Mouse (Mus musculus) cerebellum, adult 2 months (tissue): ENCODE results near the gene Pml. TPM values are rescaled to one million over a fixed set of nuclear protein-coding genes. Genes with fewer than 3 reads are reported as not detected.
A peak's percentile ranks its signal among the peaks of the same experiment; 100 is the strongest.
"Not testable (repeated sequence)": the region's sequence is repeated elsewhere in the genome, so short reads cannot be mapped to it uniquely, and the experiment has no call there.

Source experiments
- DNase-seq, 2 experiments: peaks; one replicate each; pipeline ENCODE4 v3.0.0; 2021
- H3K27ac ChIP-seq: fragments of 200-500 bp; 2 replicates; pipeline ENCODE4 v1.5.1; 2012; ENCODE audit warnings: low read length, control low read depth, inconsistent platforms; ENCODE audit not compliant: insufficient read depth
- H3K27me3 ChIP-seq: fragments of 200-500 bp; 2 replicates; pipeline ENCODE4 v1.6.1; 2012; ENCODE audit warnings: inconsistent platforms, mild to moderate bottlenecking, low read length, moderate library complexity; ENCODE audit not compliant: control insufficient read depth, insufficient read depth
- H3K4me1 ChIP-seq: fragments of 200-500 bp; 2 replicates; pipeline ENCODE4 v1.6.1; 2011; ENCODE audit warnings: low read length; ENCODE audit not compliant: control insufficient read depth, insufficient read depth
- H3K4me3 ChIP-seq: fragments of 200-500 bp; replicated peaks from 2 replicates; pipeline ENCODE3; 2011; ENCODE audit warnings: mild to moderate bottlenecking, low read depth, low read length, control low read depth; ENCODE audit not compliant: insufficient read depth
- CTCF ChIP-seq: fragments of 200-500 bp; IDR thresholded peaks from 2 replicates; pipeline ENCODE4 v1.5.1; 2011; ENCODE audit warnings: low read depth, mild to moderate bottlenecking, control low read depth, low read length, moderate library complexity, borderline replicate concordance; ENCODE audit not compliant: insufficient read depth
- POLR2A ChIP-seq: fragments of 200-500 bp; IDR thresholded peaks from 2 replicates; pipeline ENCODE4 v1.6.1; 2011; ENCODE audit warnings: low read length, control low read depth, borderline replicate concordance; ENCODE audit not compliant: insufficient read depth
- WGBS: fragments of 180-500 bp; shearing (Covaris S2); methylation state at CpG from one replicate; pipeline ENCODE4 v1.1.7; 2018; 5-methylcytosine and 5-hydroxymethylcytosine counted together
- polyA plus RNA-seq: library from polyadenylated mRNA; depleted of rRNA; stranded (reverse); fragments of >200 nt; gene quantifications from 2 replicates; pipeline ENCODE4 v1.2.3, GENCODE M21; 2012

Gene Pml
- polyA plus RNA-seq, 1 experiment: 9.9 TPM

GRCm38 (mm10) chr9:58268384-58269313, 19.1 kb upstream of the Pml start:
- Histone ChIP-seq H3K27me3 (no peaks in the 10 kb centered on the region), H3K27ac (no peak overlapping the region), H3K4me1 (no peaks in the 10 kb centered on the region), H3K4me3 (no peak overlapping the region)
- WGBS: 57% methylated on average over 12 of the region's 12 CpGs
- TF ChIP-seq CTCF (peak; percentile 59; the same call in 1 of the 2 replicates), POLR2A (no peak)
- peak; percentile 36 to 47 for DNase-seq

- Histone ChIP-seq H3K27me3 (no peaks in the 10 kb centered on the region), H3K4me3 (no peak overlapping the region), H3K27ac (no peak overlapping the region), H3K4me1 (no peaks in the 10 kb centered on the region)
- TF ChIP-seq POLR2A: no peak
- no peak for TF ChIP-seq CTCF
- 56% methylated on average over 3 of the region's 3 CpGs for WGBS
- no peak for DNase-seq
These were observed 17.5 kb upstream of the Pml start for GRCm38 (mm10) chr9:58267046-58267445.

- no peak overlapping the region for H3K27ac ChIP-seq
- WGBS: 39% methylated on average over 4 of the region's 4 CpGs
These were observed 17.0 kb upstream of the Pml start for GRCm38 (mm10) chr9:58266571-58267011.

GRCm38 (mm10) chr9:58265368-58265767, 15.8 kb upstream of the Pml start:
- Histone ChIP-seq H3K4me3 (no peak overlapping the region), H3K27ac (no peak overlapping the region), H3K27me3 (no peaks in the 10 kb centered on the region), H3K4me1 (no peaks in the 10 kb centered on the region)
- TF ChIP-seq CTCF: no peak
- TF ChIP-seq POLR2A: no peak
- DNase-seq: no peak
- 32% methylated on average over 3 of the region's 3 CpGs for WGBS

More at GRCm38 (mm10) chr9:58266571-58267011, 17.0 kb upstream of the Pml start:
- no peak overlapping the region for H3K4me3 ChIP-seq
- H3K27me3 ChIP-seq: no peaks in the 10 kb centered on the region
- no peaks in the 10 kb centered on the region for H3K4me1 ChIP-seq
- TF ChIP-seq POLR2A (no peak), CTCF (no peak)
- no peak for DNase-seq

- TF ChIP-seq CTCF (no peak), POLR2A (no peak)
- 94% methylated on average over 5 of the region's 5 CpGs for WGBS
- no peaks in the 10 kb centered on the region for H3K27me3 ChIP-seq
- H3K4me1 ChIP-seq: no peaks in the 10 kb centered on the region
- H3K27ac ChIP-seq: no peak overlapping the region
- no peak for DNase-seq
- no peak overlapping the region for H3K4me3 ChIP-seq
These were observed 12.9 kb upstream of the Pml start for GRCm38 (mm10) chr9:58262507-58262906.

- H3K27ac ChIP-seq: no peak overlapping the region
- H3K27me3 ChIP-seq: no peaks in the 10 kb centered on the region
- peaks cover 9% of the 10 kb centered on the region for H3K4me1 ChIP-seq
- WGBS: 91% methylated on average over 10 of the region's 10 CpGs
- no peak for DNase-seq
- TF ChIP-seq CTCF (no peak), POLR2A (no peak)
- H3K4me3 ChIP-seq: no peak overlapping the region
These were observed 6.4 kb upstream of the Pml start for GRCm38 (mm10) chr9:58255704-58256685.

- Histone ChIP-seq H3K27ac (no peak overlapping the region), H3K4me1 (peaks cover 9% of the 10 kb centered on the region), H3K4me3 (no peak overlapping the region), H3K27me3 (no peaks in the 10 kb centered on the region)
- WGBS: 48% methylated on average over 2 of the region's 2 CpGs
- no peak for DNase-seq
- no peak for TF ChIP-seq CTCF
- no peak for TF ChIP-seq POLR2A
These were observed 5.5 kb upstream of the Pml start for GRCm38 (mm10) chr9:58255105-58255504.

- DNase-seq, H3K27me3 ChIP-seq, H3K27ac ChIP-seq: not testable (repeated sequence)
- Histone ChIP-seq H3K4me1 (peaks cover 10% of the 10 kb centered on the region), H3K4me3 (peak overlapping the region; percentile 68)
- 61% methylated on average over 5 of the region's 5 CpGs for WGBS
These were observed 4.2 kb upstream of the Pml start for GRCm38 (mm10) chr9:58253805-58254122.
